Mouse (Mus musculus): Measurements from ENCODE around the gene Ankrd39. TPM values are rescaled to one million over a fixed set of nuclear protein-coding genes. Genes with fewer than 3 reads are reported as not detected.

Ankrd39 gene
- total RNA-seq, 1 experiment from 2014 or later = 4.9 TPM

GRCm38 (mm10) chr1:36557457-36558011 lies 10.3 kb upstream of the Ankrd39 start:
- ATAC-seq (replicated peaks; ENCODE audit: insufficient number of reproducible peaks, low FRiP score, low TSS enrichment, poor library complexity, severe bottlenecking) = no peak

DNA sequence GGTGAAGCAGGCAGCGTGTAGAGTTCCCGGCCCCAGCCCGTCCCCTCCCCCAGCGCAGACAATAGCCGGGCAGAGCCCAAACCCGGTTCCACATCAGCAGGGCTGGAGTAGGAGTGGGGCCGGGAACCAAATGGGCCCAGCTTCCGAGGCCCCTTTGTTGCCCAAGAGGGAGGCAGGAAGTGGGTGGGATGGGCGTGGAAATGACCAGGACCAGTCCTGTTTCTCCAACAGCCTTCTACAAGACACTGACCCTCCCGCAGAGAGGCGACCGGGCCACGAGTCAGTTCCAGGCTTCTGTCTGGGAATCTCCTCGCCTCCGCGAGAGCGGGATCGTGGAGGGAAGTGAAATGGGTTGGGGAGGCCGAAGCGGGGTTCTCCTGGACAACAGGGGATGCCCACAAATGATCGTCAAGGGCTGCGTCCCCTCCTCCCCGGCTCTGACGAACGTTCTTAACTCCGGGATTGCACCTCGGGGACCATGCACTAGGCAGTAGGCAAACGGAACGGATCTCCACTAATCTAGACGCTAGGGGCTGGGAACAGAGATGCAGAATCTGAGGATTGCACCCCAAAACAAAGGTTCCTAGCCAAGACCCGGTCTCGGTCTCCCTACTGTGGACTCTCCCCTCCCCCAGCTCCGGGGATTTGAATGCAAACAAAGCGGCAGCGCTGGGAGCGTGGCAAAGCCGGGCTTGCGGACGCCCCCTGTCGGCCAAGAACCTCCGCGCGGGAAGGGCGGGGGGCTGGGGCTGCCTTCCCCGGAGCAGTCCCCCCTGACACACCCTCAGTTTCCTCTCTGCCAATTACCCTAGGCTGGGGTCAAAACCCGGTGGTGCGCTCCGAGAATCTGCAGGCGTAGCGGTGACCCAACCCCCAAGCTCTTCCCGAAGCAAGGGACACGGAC lies 9.6 kb upstream of the Ankrd39 start:
- 0 out of 2 replicates have a peak, but pooled peaks have one; percentile 38 for ATAC-seq (replicated peaks; ENCODE audit: insufficient number of reproducible peaks, low FRiP score, low TSS enrichment, poor library complexity, severe bottlenecking)

GRCm38 (mm10) chr1:36555798-36556395 lies 8.7 kb upstream of the Ankrd39 start:
- no peak for ATAC-seq (replicated peaks; ENCODE audit: insufficient number of reproducible peaks, low FRiP score, low TSS enrichment, poor library complexity, severe bottlenecking)

DNA sequence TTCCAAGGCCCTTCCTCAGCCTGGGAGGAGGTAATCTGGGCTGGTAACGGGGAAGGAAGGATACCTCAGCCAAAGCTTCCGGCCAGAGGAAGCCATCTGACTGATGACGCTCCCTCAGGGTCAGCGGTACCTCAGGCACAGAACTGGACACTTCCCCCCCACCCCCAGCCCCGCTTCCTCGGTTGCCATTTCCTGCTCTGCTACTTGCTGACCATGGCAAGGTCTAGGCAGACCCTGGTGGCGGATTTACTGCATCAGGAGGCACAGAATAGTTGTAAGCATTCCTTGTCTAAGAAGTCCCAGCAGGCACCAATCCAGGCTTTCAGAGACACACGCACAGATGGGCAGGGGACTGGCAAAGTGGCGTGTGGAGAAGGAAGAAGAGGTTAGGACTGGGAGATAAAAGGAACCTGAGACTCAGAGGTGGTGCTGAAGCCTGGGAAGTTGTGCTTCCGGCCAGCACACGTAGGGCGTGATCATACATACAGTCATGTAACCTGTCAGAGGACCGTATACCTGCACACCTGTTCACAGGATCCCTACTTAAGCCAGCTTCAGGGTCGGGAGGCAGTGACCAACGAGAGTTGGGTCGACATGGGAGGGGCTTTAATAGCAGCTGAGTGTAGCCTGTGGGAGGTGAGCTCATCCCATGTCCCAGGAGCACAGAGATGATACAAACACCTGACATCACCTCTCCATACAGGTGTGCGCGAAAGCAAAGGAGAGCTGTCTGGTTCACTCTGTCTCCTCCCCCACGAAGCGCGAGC lies 7.6 kb upstream of the Ankrd39 start:
- ATAC-seq (replicated peaks; ENCODE audit: insufficient number of reproducible peaks, low FRiP score, low TSS enrichment, poor library complexity, severe bottlenecking) = no peak

DNA sequence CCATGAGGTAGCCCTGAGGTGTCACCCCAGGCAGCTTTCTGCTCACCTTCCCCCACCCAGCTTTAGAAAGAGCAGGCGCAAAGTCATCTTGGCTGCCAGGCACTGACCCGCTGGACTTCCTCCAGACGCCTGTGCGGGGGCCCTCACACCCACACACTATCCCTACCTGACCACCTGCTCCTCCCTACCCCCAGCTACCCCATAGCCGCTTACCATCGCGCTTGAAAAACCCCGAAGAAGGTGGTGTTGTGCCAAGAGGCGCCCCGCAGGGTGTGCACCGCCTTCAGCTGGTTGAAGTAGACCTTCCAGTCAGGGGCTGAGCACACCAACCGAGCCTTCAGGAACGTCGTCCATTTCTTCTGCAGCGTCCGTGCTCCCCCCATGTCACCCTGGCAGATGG lies 5.3 kb upstream of the Ankrd39 start:
- no peak for ATAC-seq (replicated peaks; ENCODE audit: insufficient number of reproducible peaks, low FRiP score, low TSS enrichment, poor library complexity, severe bottlenecking)

GRCm38 (mm10) chr1:36551904-36552303 lies 4.7 kb upstream of the Ankrd39 start:
- no peak for ATAC-seq (replicated peaks; ENCODE audit: insufficient number of reproducible peaks, low FRiP score, low TSS enrichment, poor library complexity, severe bottlenecking)

- ATAC-seq (replicated peaks; ENCODE audit: insufficient number of reproducible peaks, low FRiP score, low TSS enrichment, poor library complexity, severe bottlenecking) = no peak
Measured at GRCm38 (mm10) chr1:36550075-36550863, 3.0 kb upstream of the Ankrd39 start.

GRCm38 (mm10) chr1:36549491-36549890 lies 2.2 kb upstream of the Ankrd39 start:
- no peak for ATAC-seq (replicated peaks; ENCODE audit: insufficient number of reproducible peaks, low FRiP score, low TSS enrichment, poor library complexity, severe bottlenecking)

- ATAC-seq (replicated peaks; ENCODE audit: insufficient number of reproducible peaks, low FRiP score, low TSS enrichment, poor library complexity, severe bottlenecking) = no peak
Measured at GRCm38 (mm10) chr1:36548771-36549170, 1.5 kb upstream of the Ankrd39 start.

GRCm38 (mm10) chr1:36547981-36548598 lies 845 bp upstream of the Ankrd39 start:
- ATAC-seq (replicated peaks; ENCODE audit: insufficient number of reproducible peaks, low FRiP score, low TSS enrichment, poor library complexity, severe bottlenecking) = no peak

DNA sequence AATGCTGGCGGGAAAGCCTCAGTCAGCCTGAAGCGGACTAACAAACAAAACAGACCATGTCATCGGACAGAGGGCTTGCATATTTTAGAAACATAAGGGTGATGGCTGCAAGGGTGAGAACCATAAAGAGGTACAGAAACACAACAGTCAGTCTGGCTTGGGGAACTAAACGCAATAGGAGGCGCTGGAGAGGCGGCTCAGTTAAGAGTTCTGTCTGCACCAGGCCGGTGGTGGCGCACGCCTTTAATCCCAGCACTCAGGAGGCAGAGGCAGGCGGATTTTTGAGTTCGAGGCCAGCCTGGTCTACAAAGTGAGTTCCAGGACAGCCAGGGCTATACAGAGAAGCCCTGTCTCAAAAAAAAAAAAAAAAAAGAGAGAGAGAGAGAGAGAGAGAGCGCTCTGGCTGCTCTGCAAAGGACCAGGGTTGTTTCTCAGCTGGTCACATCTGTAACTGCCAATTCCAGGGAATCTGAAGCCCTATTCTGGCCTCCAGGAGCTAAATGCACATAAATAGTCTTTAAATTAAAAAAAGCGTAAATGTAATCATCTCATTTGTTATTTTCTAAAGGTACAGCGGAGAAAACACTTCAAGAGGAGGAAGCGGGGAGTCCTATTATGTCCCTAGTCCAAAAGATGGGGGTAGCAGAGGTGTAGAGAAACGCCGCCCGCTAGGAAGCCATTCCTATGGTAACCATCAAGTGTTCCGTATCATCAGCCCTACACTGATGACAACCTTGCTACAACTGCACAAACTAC lies 1.2 kb downstream of the Ankrd39 start:
- no peak for ATAC-seq (replicated peaks; ENCODE audit: insufficient number of reproducible peaks, low FRiP score, low TSS enrichment, poor library complexity, severe bottlenecking)

DNA sequence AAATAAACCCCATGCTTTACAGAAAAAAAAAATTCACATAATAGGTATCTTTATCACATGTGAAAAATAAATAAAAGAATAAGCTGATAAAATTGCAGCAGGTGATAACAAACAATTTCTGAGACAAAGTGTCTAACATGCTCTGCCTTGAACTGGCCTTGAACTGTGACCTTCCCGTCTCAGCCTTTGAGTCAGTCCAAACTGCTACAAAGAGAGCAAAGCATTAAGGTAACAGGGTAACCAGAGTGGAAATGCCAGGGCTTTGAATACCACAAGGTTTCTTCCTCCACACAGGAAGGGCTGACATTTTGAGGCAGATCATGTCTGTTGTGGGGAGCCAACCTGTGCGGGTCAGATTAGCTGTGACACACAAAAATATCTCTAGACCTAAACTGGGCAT lies 1.9 kb downstream of the Ankrd39 start:
- ATAC-seq (replicated peaks; ENCODE audit: insufficient number of reproducible peaks, low FRiP score, low TSS enrichment, poor library complexity, severe bottlenecking) = no peak

DNA sequence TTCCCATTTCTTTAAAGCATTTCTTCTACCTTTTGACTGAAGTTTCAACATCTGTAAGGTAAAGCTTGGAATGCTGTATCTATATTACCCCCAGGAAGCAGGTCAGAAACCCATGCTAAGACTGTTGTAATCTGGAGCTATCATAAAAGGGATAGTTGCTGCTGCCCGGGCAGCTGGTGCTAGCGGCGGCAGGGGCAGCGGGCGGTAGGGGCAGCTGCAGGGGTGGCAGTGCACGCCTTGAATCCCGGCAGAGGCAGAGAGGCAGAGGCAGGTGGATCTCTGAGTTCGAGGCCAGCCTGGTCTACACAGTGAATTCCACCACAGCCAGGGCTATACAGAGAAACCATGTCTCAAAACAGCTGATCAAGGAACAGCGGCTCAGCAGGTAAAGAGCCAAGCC lies 4.3 kb downstream of the Ankrd39 start:
- ATAC-seq (replicated peaks; ENCODE audit: insufficient number of reproducible peaks, low FRiP score, low TSS enrichment, poor library complexity, severe bottlenecking) = no peak

DNA sequence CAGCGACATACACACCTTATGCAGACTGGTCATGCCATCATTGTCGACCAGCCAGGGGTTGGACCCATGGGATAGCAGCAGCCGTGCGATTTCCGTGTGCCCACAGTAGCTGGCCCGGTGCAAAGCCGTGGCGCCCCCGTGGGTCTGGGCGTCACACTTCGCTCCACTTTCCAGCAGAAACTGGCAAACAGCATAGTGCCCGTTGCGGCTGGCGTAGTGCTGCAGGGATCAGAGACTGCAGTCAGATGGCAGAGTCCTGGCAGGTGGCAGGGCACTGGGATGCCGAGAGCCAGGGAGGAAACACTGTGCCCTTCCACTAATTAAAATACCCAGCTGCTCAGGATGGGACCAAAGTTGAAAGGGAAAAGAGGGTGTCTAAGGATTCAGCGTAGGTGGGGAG lies 5.4 kb downstream of the Ankrd39 start:
- ATAC-seq (replicated peaks; ENCODE audit: insufficient number of reproducible peaks, low FRiP score, low TSS enrichment, poor library complexity, severe bottlenecking) = no peak

- no peak for ATAC-seq (replicated peaks; ENCODE audit: insufficient number of reproducible peaks, low FRiP score, low TSS enrichment, poor library complexity, severe bottlenecking)
Measured at GRCm38 (mm10) chr1:36540807-36541206, 6.4 kb downstream of the Ankrd39 start.

GRCm38 (mm10) chr1:36540132-36540531 lies 7.1 kb downstream of the Ankrd39 start:
- no peak for ATAC-seq (replicated peaks; ENCODE audit: insufficient number of reproducible peaks, low FRiP score, low TSS enrichment, poor library complexity, severe bottlenecking)

- ATAC-seq (replicated peaks; ENCODE audit: insufficient number of reproducible peaks, low FRiP score, low TSS enrichment, poor library complexity, severe bottlenecking) = no peak
Measured at GRCm38 (mm10) chr1:36539186-36539585, 8.1 kb downstream of the Ankrd39 start, which contains the start of gene Gm42417. TSS of gene Gm42417 (minus strand) at chr1:36539429.
